Mouse (Mus musculus) hindbrain, embryonic 14.5 days (tissue): ENCODE data around the gene Dmwd. TPM values are rescaled to one million over a fixed set of nuclear protein-coding genes. Genes with fewer than 3 reads are reported as not detected.
A peak's percentile ranks its signal among the peaks of the same experiment; 100 is the strongest.

Source experiments
- ATAC-seq: fragments of 200-750 bp; cut with Nextera tagmentation; 2 replicates; pipeline ENCODE4 v1.8.0; 2017; ENCODE audit warnings: moderate number of reproducible peaks, mild to moderate bottlenecking, moderate TSS enrichment, moderate library complexity; ENCODE audit not compliant: low FRiP score
- DNase-seq: peaks from one replicate; pipeline ENCODE4 v3.0.0-alpha.2; 2015; ENCODE audit warnings: low spot score
- H3K27ac ChIP-seq: fragments of 300-500 bp; sonication (generic); 2 replicates; pipeline ENCODE4 v1.5.1; 2014; ENCODE audit warnings: mild to moderate bottlenecking, moderate library complexity
- H3K27me3 ChIP-seq: fragments of 300-500 bp; sonication (generic); 2 replicates; pipeline ENCODE4 v1.6.1; 2014; ENCODE audit warnings: mild to moderate bottlenecking, low read length, mixed read lengths; ENCODE audit not compliant: control insufficient read depth, insufficient read depth
- H3K36me3 ChIP-seq: fragments of 300-500 bp; sonication (generic); replicated peaks from 2 replicates; pipeline ENCODE4 v1.6.1; 2014; ENCODE audit not compliant: control insufficient read depth, insufficient read depth
- H3K4me1 ChIP-seq: fragments of 300-500 bp; sonication (generic); replicated peaks from 2 replicates; pipeline ENCODE4 v1.6.1; 2014; ENCODE audit warnings: antibody characterized with exemption, low read length, mixed read lengths; ENCODE audit not compliant: control insufficient read depth, insufficient read depth
- H3K4me2 ChIP-seq: fragments of 300-500 bp; sonication (generic); replicated peaks from 2 replicates; pipeline ENCODE4 v1.6.1; 2014; ENCODE audit warnings: mild to moderate bottlenecking, moderate library complexity
- H3K4me3 ChIP-seq: fragments of 300-500 bp; sonication (generic); replicated peaks from 2 replicates; pipeline ENCODE4 v1.5.1; 2014; ENCODE audit warnings: mild to moderate bottlenecking, low read length
- H3K9ac ChIP-seq: fragments of 300-500 bp; sonication (generic); 2 replicates; pipeline ENCODE4 v1.6.1; 2014
- H3K9me3 ChIP-seq: fragments of 300-500 bp; sonication (generic); 2 replicates; pipeline ENCODE4 v1.6.1; 2016; ENCODE audit warnings: low read length; ENCODE audit not compliant: control insufficient read depth
- WGBS: fragments of 180-500 bp; shearing (Covaris S2); extraction: QIAGEN DNeasy Blood & Tissue Kit; methylation state at CpG from one replicate; pipeline ENCODE4 v1.1.7; 2014; 5-methylcytosine and 5-hydroxymethylcytosine counted together
- polyA plus RNA-seq: library from polyadenylated mRNA; unstranded; fragments of >200 nt; fragmentation: Nextera tagmentation; extraction: Ambion mirVana; gene quantifications from 2 replicates; pipeline ENCODE4 v1.2.1, GENCODE M21; 2014

Gene Dmwd
- polyA plus RNA-seq, 1 experiment from 2014 or later = 32.0 TPM

DNA sequence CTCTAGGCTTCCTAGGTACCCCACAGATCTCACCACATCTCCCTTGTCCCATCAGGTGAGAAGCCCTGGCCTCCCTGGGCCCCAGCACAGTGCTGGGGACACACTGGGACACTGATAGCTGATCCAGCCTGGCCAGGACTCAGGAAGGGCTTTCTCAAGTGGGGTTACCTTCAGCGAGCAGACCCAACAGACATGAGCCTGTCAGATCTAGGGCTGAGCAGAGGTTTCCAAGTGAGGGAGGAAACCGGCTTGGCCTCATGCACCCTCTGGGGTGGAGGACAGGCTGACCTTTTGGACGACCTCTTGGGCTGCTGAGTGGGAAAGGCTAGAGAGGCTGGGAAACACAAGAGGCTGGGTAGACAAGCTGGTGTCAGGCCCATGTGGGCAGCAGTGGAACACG, 24.9 kb upstream of the Dmwd start:
- DNase-seq = no peak
- Histone ChIP-seq H3K36me3 (peaks cover 66% of the 10 kb centered on the region), H3K4me2 (no peak overlapping the region), H3K27me3 (no peaks in the 10 kb centered on the region), H3K9ac (no peak overlapping the region), H3K9me3 (no peaks in the 10 kb centered on the region), H3K4me1 (no peaks in the 10 kb centered on the region), H3K27ac (no peak overlapping the region), H3K4me3 (no peak overlapping the region)
- 75% methylated on average over 4 of the region's 4 CpGs for WGBS
- no peak for ATAC-seq

DNA sequence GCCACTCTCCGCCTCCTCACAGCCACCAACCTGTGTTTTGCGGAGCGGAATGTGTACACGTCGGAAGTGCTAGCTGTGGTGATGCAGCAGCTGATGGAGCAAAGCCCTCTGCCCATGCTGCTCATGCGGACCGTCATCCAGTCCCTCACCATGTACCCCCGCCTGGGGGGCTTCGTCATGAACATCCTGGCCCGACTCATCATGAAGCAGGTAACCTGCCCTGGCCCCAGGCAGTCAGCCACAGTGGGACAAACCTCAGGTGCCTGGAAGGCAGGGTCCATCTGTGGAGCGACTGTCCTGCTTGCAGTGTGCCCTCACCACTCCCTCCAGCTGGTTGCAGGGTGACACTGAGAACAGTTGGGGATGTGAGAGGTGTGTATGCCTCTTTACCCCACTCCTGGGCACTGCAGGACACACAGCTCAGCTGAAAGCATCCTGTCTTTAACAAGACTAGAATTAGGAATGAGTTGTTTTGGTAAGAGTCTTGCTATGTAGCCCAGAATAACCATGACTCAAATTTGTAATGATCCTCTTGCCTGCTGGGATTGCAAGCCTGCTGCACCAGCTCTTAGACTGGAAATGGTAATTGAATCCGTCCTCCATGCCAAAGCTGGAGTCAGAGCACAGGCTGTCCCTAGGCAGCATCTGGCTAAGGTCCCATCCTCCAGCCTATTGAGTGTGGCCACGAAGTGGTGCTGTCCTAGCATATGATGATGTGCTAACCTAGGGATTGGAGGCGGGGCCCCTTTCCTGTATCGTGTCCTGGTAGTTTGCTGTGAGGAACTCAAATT, 23.5 kb upstream of the Dmwd start:
- DNase-seq (no peak), ATAC-seq (no peak)
- Histone ChIP-seq H3K27ac (no peak overlapping the region), H3K9me3 (no peaks in the 10 kb centered on the region), H3K4me2 (no peak overlapping the region), H3K4me3 (no peak overlapping the region), H3K4me1 (no peaks in the 10 kb centered on the region), H3K9ac (no peak overlapping the region), H3K36me3 (peaks cover 52% of the 10 kb centered on the region), H3K27me3 (no peaks in the 10 kb centered on the region)
- 92% methylated on average over 15 of the region's 15 CpGs for WGBS

DNA sequence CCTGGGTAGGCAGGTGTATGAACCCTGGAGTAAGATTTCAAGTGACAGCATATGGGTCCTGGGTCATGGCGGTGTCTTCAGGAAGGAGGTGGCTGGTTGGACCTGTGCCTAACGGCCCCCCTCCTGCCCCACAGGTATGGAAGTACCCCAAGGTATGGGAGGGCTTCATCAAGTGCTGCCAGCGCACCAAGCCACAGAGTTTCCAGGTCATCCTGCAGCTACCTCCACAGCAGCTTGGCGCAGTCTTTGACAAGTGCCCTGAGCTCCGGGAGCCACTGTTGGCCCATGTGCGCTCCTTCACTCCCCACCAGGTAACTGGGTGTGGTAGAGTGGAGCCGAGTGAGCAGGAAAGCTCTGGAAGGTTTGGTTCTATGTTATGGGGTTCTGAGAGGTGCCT, 22.9 kb upstream of the Dmwd start:
- DNase-seq (no peak), ATAC-seq (no peak)
- H3K4me3 ChIP-seq = no peak overlapping the region
- H3K27me3 ChIP-seq = no peaks in the 10 kb centered on the region
- H3K27ac ChIP-seq = no peak overlapping the region
- WGBS = 91% methylated on average over 7 of the region's 7 CpGs
- H3K36me3 ChIP-seq = peaks cover 46% of the 10 kb centered on the region
- no peak overlapping the region for H3K9ac ChIP-seq
- no peak overlapping the region for H3K4me2 ChIP-seq
- no peaks in the 10 kb centered on the region for H3K4me1 ChIP-seq
- no peaks in the 10 kb centered on the region for H3K9me3 ChIP-seq

DNA sequence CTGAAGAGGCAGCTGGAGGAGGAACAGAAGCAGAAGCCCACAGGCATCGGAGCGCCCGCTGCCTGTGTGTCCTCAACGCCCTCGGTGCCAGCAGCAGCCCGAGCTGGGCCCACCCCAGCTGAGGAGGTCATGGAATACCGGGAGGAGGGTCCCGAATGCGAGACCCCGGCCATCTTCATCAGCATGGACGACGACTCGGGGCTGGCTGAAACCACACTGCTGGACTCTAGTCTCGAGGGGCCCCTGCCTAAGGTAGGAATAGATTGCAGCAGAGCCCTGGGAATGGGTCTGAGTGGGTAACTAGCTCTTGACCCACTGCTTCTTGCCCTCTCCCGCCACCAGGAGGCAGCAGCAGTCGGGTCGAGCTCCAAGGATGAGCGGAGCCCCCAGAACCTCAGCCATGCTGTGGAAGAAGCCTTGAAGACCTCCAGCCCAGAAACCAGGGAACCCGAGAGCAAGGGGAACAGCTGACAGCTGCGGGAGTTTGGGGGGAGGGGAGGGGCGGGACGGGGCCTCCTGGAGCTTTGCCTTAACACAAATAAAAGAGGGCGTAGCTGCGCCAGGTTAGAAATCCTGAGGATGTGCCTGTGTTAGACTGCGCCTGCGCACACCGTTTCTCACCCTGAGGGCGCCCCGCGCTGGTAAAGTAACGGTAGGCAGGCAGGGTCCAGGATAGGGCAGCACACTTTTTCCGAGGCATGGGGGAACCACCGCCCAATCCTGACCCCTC, 21.8 kb upstream of the Dmwd start, which contains the start of gene Rsph6a:
Gene Rsph6a (plus strand): TSS at position 644 of the 730 bp plus-strand sequence.
- ATAC-seq (peak; percentile 72), DNase-seq (peak; percentile 73)
- no peaks in the 10 kb centered on the region for H3K4me1 ChIP-seq
- no peaks in the 10 kb centered on the region for H3K9me3 ChIP-seq
- 0 out of 2 replicates have a peak within 1 kb of the TSS, but pooled peaks have one; percentile 2 for H3K4me3 ChIP-seq
- H3K36me3 ChIP-seq = peaks cover 35% of the 10 kb centered on the region
- no peak within 1 kb of the TSS for H3K27ac ChIP-seq
- WGBS = 29% methylated on average over 33 of the region's 33 CpGs
- peak within 1 kb of the TSS; percentile 45; the same call in 1 of the 2 replicates for H3K9ac ChIP-seq
- peak within 1 kb of the TSS; percentile 41 for H3K4me2 ChIP-seq
- H3K27me3 ChIP-seq = no peaks in the 10 kb centered on the region

DNA sequence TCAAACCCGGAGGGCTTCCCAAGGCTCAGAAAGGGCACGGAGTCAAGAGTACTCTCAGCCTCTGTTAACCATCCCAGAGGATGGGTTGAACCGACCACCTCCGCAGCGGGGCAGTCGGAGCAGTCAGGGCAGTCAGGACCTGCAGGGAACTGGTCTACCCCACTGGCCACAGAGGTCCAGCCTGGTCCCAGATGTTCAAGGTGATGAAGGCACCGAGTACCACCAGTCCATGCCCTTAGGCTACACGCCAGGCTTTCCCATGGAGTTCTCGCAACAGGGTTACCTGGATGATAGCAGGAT, 21.3 kb upstream of the Dmwd start:
- no peak for DNase-seq
- 69% methylated on average over 9 of the region's 9 CpGs for WGBS
- peak overlapping the region; percentile 45; the same call in 1 of the 2 replicates for H3K9ac ChIP-seq

DNA sequence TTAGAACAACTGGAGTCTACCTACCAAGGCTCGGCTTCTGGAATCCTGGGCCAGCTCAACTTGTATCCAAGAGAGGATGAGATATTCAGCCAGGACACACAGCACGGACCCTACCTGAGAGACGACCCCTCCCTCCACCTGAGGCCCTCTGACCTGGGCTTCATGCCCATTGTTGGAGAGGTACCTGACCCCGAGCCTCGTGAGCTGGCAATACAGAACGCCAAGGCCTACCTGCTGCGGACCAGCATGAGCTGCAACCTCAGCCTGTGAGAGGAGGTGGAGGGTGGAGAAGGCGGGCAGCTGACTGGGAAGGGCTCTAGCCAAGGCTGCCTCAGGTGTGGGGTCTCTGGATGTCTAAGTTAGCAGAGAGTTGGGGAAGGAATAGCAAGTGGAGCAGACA, 20.9 kb upstream of the Dmwd start:
- Histone ChIP-seq H3K36me3 (peaks cover 26% of the 10 kb centered on the region), H3K4me3 (no peak overlapping the region), H3K4me2 (no peak overlapping the region), H3K27ac (no peak overlapping the region), H3K9ac (no peak overlapping the region), H3K27me3 (no peaks in the 10 kb centered on the region), H3K4me1 (no peaks in the 10 kb centered on the region), H3K9me3 (no peaks in the 10 kb centered on the region)
- DNase-seq = no peak
- WGBS = 93% methylated on average over 8 of the region's 8 CpGs
- no peak for ATAC-seq

More for the DNA sequence above, 21.3 kb upstream of the Dmwd start:
- Histone ChIP-seq H3K36me3 (peaks cover 30% of the 10 kb centered on the region), H3K4me1 (no peaks in the 10 kb centered on the region), H3K4me2 (peak overlapping the region; percentile 41), H3K27me3 (no peaks in the 10 kb centered on the region), H3K27ac (no peak overlapping the region), H3K9me3 (no peaks in the 10 kb centered on the region), H3K4me3 (0 out of 2 replicates have a peak overlapping the region, but pooled peaks have one; percentile 2)
- ATAC-seq = peak; percentile 29; the same call in 1 of the 2 replicates

DNA sequence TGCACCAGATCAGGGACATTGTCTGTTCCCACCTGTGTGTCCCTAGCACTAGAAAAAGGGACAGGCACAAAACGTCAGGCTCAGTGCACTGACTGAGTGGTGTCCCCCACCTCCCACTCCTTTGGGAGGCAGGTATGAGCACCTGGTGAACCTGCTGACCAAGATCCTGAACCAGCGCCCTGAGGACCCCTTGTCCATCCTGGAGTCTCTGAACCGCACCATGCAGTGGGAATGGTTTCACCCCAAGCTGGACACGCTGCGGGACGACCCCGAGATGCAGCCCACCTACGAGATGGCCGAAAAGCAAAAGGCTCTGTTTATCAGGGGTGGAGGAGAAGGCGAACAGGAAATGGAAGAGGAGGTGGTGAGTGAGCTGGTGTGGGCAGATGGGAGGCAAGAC, 18.6 kb upstream of the Dmwd start:
- WGBS = 91% methylated on average over 10 of the region's 10 CpGs
- peaks cover 4% of the 10 kb centered on the region; the same call in 1 of the 2 replicates for H3K36me3 ChIP-seq
- H3K27me3 ChIP-seq = no peaks in the 10 kb centered on the region
- no peak for ATAC-seq
- DNase-seq = no peak
- no peak overlapping the region for H3K27ac ChIP-seq
- no peak overlapping the region for H3K9ac ChIP-seq
- no peak overlapping the region for H3K4me2 ChIP-seq
- H3K4me1 ChIP-seq = no peaks in the 10 kb centered on the region
- no peaks in the 10 kb centered on the region for H3K9me3 ChIP-seq
- H3K4me3 ChIP-seq = no peak overlapping the region

DNA sequence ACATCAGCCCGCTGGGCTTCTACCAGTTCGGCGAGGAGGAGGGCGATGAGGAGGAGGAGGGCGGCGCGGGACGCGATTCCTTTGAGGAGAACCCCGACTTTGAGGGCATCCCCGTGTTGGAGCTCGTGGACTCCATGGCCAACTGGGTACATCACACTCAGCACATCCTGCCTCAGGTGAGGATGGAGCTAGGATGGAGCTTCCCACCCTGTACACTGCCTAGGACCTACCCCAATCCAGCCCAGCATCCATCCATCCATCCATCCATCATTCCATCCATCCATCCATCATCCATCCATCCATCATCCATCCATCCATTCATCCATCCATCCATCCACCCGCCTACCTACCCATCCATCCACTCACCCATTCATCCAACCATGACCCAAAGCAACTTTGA, 10.1 kb upstream of the Dmwd start:
- H3K36me3 ChIP-seq = no peaks in the 10 kb centered on the region
- H3K9me3 ChIP-seq = no peaks in the 10 kb centered on the region
- H3K27me3 ChIP-seq = peaks cover 31% of the 10 kb centered on the region
- no peaks in the 10 kb centered on the region for H3K4me1 ChIP-seq
- ATAC-seq (no peak), DNase-seq (no peak)
- peak overlapping the region; percentile 31 for H3K4me2 ChIP-seq
- no peak overlapping the region for H3K27ac ChIP-seq
- H3K9ac ChIP-seq = no peak overlapping the region
- peak overlapping the region; percentile 7; the same call in 1 of the 2 replicates for H3K4me3 ChIP-seq
- WGBS = 51% methylated on average over 11 of the region's 13 CpGs

DNA sequence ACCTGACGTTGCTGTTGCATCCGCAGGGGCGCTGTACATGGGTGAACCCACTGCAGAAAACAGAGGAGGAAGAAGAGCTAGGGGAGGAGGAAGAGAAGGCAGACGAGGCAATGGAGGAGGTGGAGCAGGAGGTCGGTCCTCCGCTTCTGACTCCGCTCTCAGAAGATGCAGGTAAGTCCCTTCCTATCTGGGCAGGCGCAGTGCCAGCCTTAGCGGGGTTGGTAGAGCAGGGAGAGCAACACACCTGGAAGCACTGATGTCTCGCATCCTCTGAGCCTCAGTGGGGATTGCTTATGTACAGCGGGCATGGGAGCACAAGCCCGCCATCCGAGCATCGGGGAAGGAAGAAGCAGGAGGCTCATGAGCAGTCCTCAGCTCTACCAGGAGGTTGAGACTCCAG, 9.0 kb upstream of the Dmwd start:
- no peak overlapping the region for H3K4me3 ChIP-seq
- H3K4me2 ChIP-seq = no peak overlapping the region
- WGBS = 49% methylated on average over 14 of the region's 14 CpGs
- no peaks in the 10 kb centered on the region for H3K9me3 ChIP-seq
- H3K36me3 ChIP-seq = no peaks in the 10 kb centered on the region
- no peak overlapping the region for H3K27ac ChIP-seq
- ATAC-seq (no peak), DNase-seq (no peak)
- H3K9ac ChIP-seq = no peak overlapping the region
- no peaks in the 10 kb centered on the region for H3K4me1 ChIP-seq
- H3K27me3 ChIP-seq = peaks cover 31% of the 10 kb centered on the region
